Mouse (Mus musculus) right cerebral cortex, postnatal 14 days (tissue): ENCODE results near the gene Cygb.
"Not testable (repeated sequence)": the region's sequence is repeated elsewhere in the genome, so short reads cannot be mapped to it uniquely, and the experiment has no call there.

Experiments
- DNase-seq: peaks from one replicate; pipeline ENCODE4 v3.0.0; 2022

The Cygb gene

GRCm38 (mm10) chr11:116613234-116613633 is 40.9 kb downstream of the Cygb start:
- no peak for DNase-seq

- DNase-seq, result no peak
These were observed 41.6 kb downstream of the Cygb start for GRCm38 (mm10) chr11:116612554-116612953.

- no peak for DNase-seq
These were observed 42.2 kb downstream of the Cygb start for GRCm38 (mm10) chr11:116611883-116612282.

GRCm38 (mm10) chr11:116611168-116611567 is 42.9 kb downstream of the Cygb start:
- DNase-seq, result not testable (repeated sequence)

GRCm38 (mm10) chr11:116609965-116610630 is 44.0 kb downstream of the Cygb start:
- no peak for DNase-seq

- DNase-seq, result no peak
These were observed 46.4 kb downstream of the Cygb start for GRCm38 (mm10) chr11:116607717-116608116.

GRCm38 (mm10) chr11:116604097-116604496 is 50.0 kb downstream of the Cygb start:
- no peak for DNase-seq

GRCm38 (mm10) chr11:116603339-116603738 is 50.8 kb downstream of the Cygb start:
- DNase-seq, result no peak

- no peak for DNase-seq
These were observed 52.1 kb downstream of the Cygb start for GRCm38 (mm10) chr11:116602043-116602442.

- no peak for DNase-seq
These were observed 52.9 kb downstream of the Cygb start for GRCm38 (mm10) chr11:116601166-116601565.

GRCm38 (mm10) chr11:116599230-116599629 is 54.9 kb downstream of the Cygb start:
- no peak for DNase-seq

- DNase-seq, result no peak
These were observed 55.9 kb downstream of the Cygb start for GRCm38 (mm10) chr11:116598193-116598592.

GRCm38 (mm10) chr11:116596766-116597165 is 57.3 kb downstream of the Cygb start:
- no peak for DNase-seq
